Mouse (Mus musculus): Measurements from ENCODE around the gene Wrap53. TPM values are rescaled to one million over a fixed set of nuclear protein-coding genes. Genes with fewer than 3 reads are reported as not detected.

Wrap53 gene
- polyA plus RNA-seq, 1 experiment from 2014 or later: 28.6 TPM

DNA sequence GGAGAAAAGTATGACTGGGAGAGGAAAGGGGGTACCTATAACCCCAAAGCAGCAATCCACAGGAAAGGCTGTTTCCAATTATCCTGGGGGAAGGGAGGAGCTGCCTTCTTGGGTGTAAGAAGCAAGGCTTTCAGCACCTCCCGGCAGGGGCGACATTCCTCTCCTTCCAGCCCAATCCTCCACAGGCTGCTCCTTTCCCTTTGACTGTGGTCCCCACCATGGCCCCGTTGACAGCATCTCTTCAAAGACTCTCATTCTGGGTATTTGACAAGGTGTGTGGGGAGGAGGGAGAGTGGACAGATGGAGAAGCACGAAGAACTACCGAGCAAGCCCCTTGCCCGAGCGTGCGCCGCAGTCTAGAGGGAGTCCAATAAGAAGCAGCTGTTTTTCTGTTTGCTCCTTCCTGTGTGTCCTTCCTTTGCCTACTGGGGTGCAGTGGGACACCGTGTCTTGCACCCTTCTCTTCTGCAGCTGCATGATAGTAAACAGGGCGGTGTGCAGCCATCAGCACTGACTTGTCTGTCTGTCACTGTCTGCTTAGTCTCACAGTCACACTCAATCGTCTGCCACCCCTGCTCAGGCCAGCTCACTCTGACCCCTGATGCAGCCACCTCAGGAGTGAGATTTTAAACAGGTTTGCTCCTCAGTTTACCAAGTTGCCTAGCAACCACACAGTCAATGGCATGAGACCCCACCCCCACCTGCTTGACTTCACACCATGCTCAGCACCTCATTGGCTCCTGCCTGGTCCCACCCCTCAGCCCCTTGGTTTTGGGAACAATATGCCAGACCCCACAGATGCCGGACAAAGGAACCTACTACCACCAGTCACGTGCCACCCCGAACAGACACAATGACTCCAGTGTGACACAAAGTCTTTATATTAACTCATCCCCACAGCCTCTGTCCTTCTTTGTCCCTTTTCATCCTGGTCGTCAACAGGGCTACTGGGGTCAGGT is 18.9 kb downstream of the Wrap53 start:
- 20% methylated on average over 16 of the region's 16 CpGs for WGBS

GRCm38 (mm10) chr11:69559851-69560765 is 19.9 kb downstream of the Wrap53 start, which contains the start of gene Efnb3:
Efnb3 (minus strand) TSS chr11:69560205.
- peak; percentile 71 for ATAC-seq
- Histone ChIP-seq H3K27ac (ENCODE audit: low read length) (peak within 1 kb of the TSS; percentile 75), H3K9ac (replicated peaks; ENCODE audit: low read depth, low read length) (peak within 1 kb of the TSS; percentile 93), H3K4me2 (ENCODE audit: low read length) (peak within 1 kb of the TSS; percentile 93), H3K36me3 (ENCODE audit: control insufficient read depth, insufficient read depth) (no peaks in the 10 kb centered on the region), H3K4me1 (replicated peaks; ENCODE audit: control insufficient read depth, insufficient read depth, low read length) (peaks cover 55% of the 10 kb centered on the region), H3K27me3 (replicated peaks; ENCODE audit: control insufficient read depth, insufficient read depth, low read length) (no peaks in the 10 kb centered on the region), H3K9me3 (ENCODE audit: control insufficient read depth, low read length) (no peaks in the 10 kb centered on the region), H3K4me3 (replicated peaks; ENCODE audit: low read length) (peak within 1 kb of the TSS; percentile 78)
- WGBS: under 1% methylated on average over 59 of the region's 59 CpGs

More for the DNA sequence above, 18.9 kb downstream of the Wrap53 start:
- Histone ChIP-seq H3K27ac (ENCODE audit: low read length) (peak overlapping the region; percentile 54), H3K9me3 (ENCODE audit: control insufficient read depth, low read length) (no peaks in the 10 kb centered on the region), H3K4me1 (replicated peaks; ENCODE audit: control insufficient read depth, insufficient read depth, low read length) (peaks cover 50% of the 10 kb centered on the region), H3K9ac (replicated peaks; ENCODE audit: low read depth, low read length) (peak overlapping the region; percentile 36; the same call in 1 of the 2 replicates), H3K36me3 (ENCODE audit: control insufficient read depth, insufficient read depth) (no peaks in the 10 kb centered on the region), H3K27me3 (replicated peaks; ENCODE audit: control insufficient read depth, insufficient read depth, low read length) (no peaks in the 10 kb centered on the region), H3K4me3 (replicated peaks; ENCODE audit: low read length) (peak overlapping the region; percentile 78), H3K4me2 (ENCODE audit: low read length) (peak overlapping the region; percentile 93)
- ATAC-seq: peak; percentile 36

- H3K9ac ChIP-seq (replicated peaks; ENCODE audit: low read depth, low read length): peak overlapping the region; percentile 93
- ATAC-seq: no peak
- H3K27ac ChIP-seq (ENCODE audit: low read length): peak overlapping the region; percentile 75; the same call in 1 of the 2 replicates
- H3K4me3 ChIP-seq (replicated peaks; ENCODE audit: low read length): peak overlapping the region; percentile 78
- no peaks in the 10 kb centered on the region for H3K9me3 ChIP-seq (ENCODE audit: control insufficient read depth, low read length)
- peaks cover 56% of the 10 kb centered on the region for H3K4me1 ChIP-seq (replicated peaks; ENCODE audit: control insufficient read depth, insufficient read depth, low read length)
- H3K4me2 ChIP-seq (ENCODE audit: low read length): peak overlapping the region; percentile 93
- 19% methylated on average over 5 of the region's 5 CpGs for WGBS
- 0 out of 2 replicates have a peak, but pooled peaks cover under 1% of the 10 kb centered on the region for H3K36me3 ChIP-seq (ENCODE audit: control insufficient read depth, insufficient read depth)
- H3K27me3 ChIP-seq (replicated peaks; ENCODE audit: control insufficient read depth, insufficient read depth, low read length): no peaks in the 10 kb centered on the region
Observed at GRCm38 (mm10) chr11:69559183-69559582, 20.9 kb downstream of the Wrap53 start.

DNA sequence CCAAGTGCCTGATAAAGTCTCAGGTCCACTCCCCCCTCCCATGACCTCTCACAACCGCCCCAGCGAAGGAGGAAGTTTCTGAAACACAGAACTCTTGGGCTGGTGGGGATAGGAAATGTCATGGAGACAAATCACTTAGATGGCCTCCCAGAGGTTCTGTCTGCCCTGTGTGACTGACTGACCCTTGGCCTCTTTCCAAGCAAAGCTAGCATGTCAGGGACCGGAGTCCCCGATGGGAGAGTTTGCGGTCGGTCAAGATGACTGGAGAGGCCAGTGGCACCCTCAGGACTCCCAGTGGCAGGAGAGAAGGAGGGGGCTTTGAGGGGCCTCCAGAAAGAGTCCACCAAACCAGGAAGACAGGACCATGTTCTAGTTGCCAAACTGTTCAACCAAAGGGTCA is 21.3 kb downstream of the Wrap53 start:
- peak overlapping the region; percentile 93 for H3K4me2 ChIP-seq (ENCODE audit: low read length)
- no peaks in the 10 kb centered on the region for H3K9me3 ChIP-seq (ENCODE audit: control insufficient read depth, low read length)
- H3K36me3 ChIP-seq (ENCODE audit: control insufficient read depth, insufficient read depth): 0 out of 2 replicates have a peak, but pooled peaks cover 3% of the 10 kb centered on the region
- no peak overlapping the region for H3K27ac ChIP-seq (ENCODE audit: low read length)
- WGBS: 57% methylated on average over 6 of the region's 6 CpGs
- H3K27me3 ChIP-seq (replicated peaks; ENCODE audit: control insufficient read depth, insufficient read depth, low read length): no peaks in the 10 kb centered on the region
- H3K4me1 ChIP-seq (replicated peaks; ENCODE audit: control insufficient read depth, insufficient read depth, low read length): peaks cover 60% of the 10 kb centered on the region
- H3K9ac ChIP-seq (replicated peaks; ENCODE audit: low read depth, low read length): peak overlapping the region; percentile 93
- peak overlapping the region; percentile 78 for H3K4me3 ChIP-seq (replicated peaks; ENCODE audit: low read length)
- ATAC-seq: no peak

- H3K4me2 ChIP-seq (ENCODE audit: low read length): peak overlapping the region; percentile 93
- H3K27me3 ChIP-seq (replicated peaks; ENCODE audit: control insufficient read depth, insufficient read depth, low read length): no peaks in the 10 kb centered on the region
- 0 out of 2 replicates have a peak, but pooled peaks cover 3% of the 10 kb centered on the region for H3K36me3 ChIP-seq (ENCODE audit: control insufficient read depth, insufficient read depth)
- H3K4me1 ChIP-seq (replicated peaks; ENCODE audit: control insufficient read depth, insufficient read depth, low read length): peaks cover 73% of the 10 kb centered on the region
- peak overlapping the region; percentile 78 for H3K4me3 ChIP-seq (replicated peaks; ENCODE audit: low read length)
- no peak for ATAC-seq
- 11% methylated on average over 14 of the region's 14 CpGs for WGBS
- H3K9ac ChIP-seq (replicated peaks; ENCODE audit: low read depth, low read length): peak overlapping the region; percentile 54
- no peaks in the 10 kb centered on the region for H3K9me3 ChIP-seq (ENCODE audit: control insufficient read depth, low read length)
- peak overlapping the region; percentile 56 for H3K27ac ChIP-seq (ENCODE audit: low read length)
Observed at GRCm38 (mm10) chr11:69557381-69557958, 22.6 kb downstream of the Wrap53 start.

DNA sequence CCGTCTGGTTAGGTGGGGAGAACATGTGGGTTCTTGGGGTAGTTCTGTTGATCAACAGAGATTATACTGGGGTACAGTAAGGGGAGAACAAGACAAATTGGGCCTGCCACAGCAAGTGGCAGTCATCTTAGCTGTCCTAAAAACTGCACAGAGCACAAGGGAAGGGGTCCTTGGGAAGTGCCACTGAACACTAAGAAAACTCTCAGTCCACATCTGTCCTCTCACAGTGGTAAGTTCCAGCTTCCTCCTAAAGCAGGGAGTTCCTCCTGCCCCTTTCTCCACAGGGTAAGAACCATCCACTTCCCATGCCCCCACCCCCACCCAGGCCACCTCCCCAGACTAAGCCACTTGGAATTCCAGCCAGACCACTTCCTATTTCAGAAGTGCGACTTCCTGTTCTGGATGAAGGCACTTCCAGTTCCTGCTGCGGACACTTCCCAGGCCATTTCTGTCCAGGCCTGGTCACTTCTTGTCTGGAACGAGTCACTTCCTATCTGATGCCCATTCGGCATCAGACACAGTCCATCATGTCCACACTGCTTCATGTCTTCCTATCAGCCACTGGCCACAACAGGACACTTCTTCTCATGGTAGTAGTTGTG is 25.4 kb downstream of the Wrap53 start:
- H3K9ac ChIP-seq (replicated peaks; ENCODE audit: low read depth, low read length): no peak overlapping the region
- H3K27me3 ChIP-seq (replicated peaks; ENCODE audit: control insufficient read depth, insufficient read depth, low read length): no peaks in the 10 kb centered on the region
- 0 out of 2 replicates have a peak, but pooled peaks cover 3% of the 10 kb centered on the region for H3K36me3 ChIP-seq (ENCODE audit: control insufficient read depth, insufficient read depth)
- 87% methylated on average over 5 of the region's 5 CpGs for WGBS
- no peak for ATAC-seq
- H3K9me3 ChIP-seq (ENCODE audit: control insufficient read depth, low read length): no peaks in the 10 kb centered on the region
- H3K4me3 ChIP-seq (replicated peaks; ENCODE audit: low read length): no peak overlapping the region
- no peak overlapping the region for H3K4me2 ChIP-seq (ENCODE audit: low read length)
- H3K4me1 ChIP-seq (replicated peaks; ENCODE audit: control insufficient read depth, insufficient read depth, low read length): peaks cover 62% of the 10 kb centered on the region
- H3K27ac ChIP-seq (ENCODE audit: low read length): no peak overlapping the region

GRCm38 (mm10) chr11:69553341-69553721 is 26.7 kb downstream of the Wrap53 start:
- Histone ChIP-seq H3K36me3 (ENCODE audit: control insufficient read depth, insufficient read depth) (0 out of 2 replicates have a peak, but pooled peaks cover 3% of the 10 kb centered on the region), H3K27ac (ENCODE audit: low read length) (peak overlapping the region; percentile 91), H3K4me1 (replicated peaks; ENCODE audit: control insufficient read depth, insufficient read depth, low read length) (peaks cover 63% of the 10 kb centered on the region), H3K9me3 (ENCODE audit: control insufficient read depth, low read length) (no peaks in the 10 kb centered on the region), H3K4me2 (ENCODE audit: low read length) (peak overlapping the region; percentile 37), H3K4me3 (replicated peaks; ENCODE audit: low read length) (peak overlapping the region; percentile 16), H3K27me3 (replicated peaks; ENCODE audit: control insufficient read depth, insufficient read depth, low read length) (no peaks in the 10 kb centered on the region), H3K9ac (replicated peaks; ENCODE audit: low read depth, low read length) (peak overlapping the region; percentile 49)
- ATAC-seq: peak; percentile 4; the same call in 1 of the 2 replicates
- 14% methylated on average over 2 of the region's 2 CpGs for WGBS

DNA sequence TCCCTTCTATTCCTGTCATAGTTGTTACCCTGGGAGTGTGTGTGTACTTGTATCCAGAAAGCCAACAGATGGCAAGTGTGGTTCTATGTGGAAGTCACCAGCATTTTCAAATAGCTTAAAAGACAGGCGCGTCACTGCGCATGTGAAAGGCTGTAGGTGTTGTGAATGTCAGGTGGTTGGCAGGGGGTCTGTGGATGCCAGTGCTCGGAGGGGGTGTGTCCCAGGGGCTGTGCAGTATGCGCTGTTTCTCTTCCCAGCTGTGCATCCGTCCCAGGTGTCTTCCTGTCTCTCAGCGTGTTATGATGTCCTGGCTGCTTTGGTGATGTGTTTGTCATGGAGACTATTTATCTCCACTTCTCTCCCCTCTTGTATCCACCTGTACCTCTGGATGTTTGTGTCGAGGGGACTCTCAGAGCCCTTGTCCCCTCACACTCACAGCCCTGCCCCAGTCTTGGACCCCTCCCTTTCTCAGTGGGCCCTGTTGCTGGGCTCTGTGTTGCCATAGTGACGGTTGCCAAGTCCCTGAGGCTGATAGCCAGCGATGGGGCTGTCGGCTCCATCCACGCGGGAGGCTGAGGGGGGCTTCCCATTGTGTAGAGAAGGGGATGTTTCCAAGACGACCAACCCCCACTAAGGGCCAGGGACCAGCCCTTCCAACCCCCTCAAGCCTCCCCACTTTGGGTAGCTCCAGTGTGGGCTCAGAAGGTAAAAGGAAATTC is 27.3 kb downstream of the Wrap53 start:
- Histone ChIP-seq H3K27ac (ENCODE audit: low read length) (peak overlapping the region; percentile 91), H3K36me3 (ENCODE audit: control insufficient read depth, insufficient read depth) (0 out of 2 replicates have a peak, but pooled peaks cover 3% of the 10 kb centered on the region), H3K9ac (replicated peaks; ENCODE audit: low read depth, low read length) (peak overlapping the region; percentile 49), H3K4me2 (ENCODE audit: low read length) (peak overlapping the region; percentile 37), H3K4me1 (replicated peaks; ENCODE audit: control insufficient read depth, insufficient read depth, low read length) (peaks cover 63% of the 10 kb centered on the region), H3K27me3 (replicated peaks; ENCODE audit: control insufficient read depth, insufficient read depth, low read length) (no peaks in the 10 kb centered on the region), H3K9me3 (ENCODE audit: control insufficient read depth, low read length) (no peaks in the 10 kb centered on the region), H3K4me3 (replicated peaks; ENCODE audit: low read length) (peak overlapping the region; percentile 16)
- WGBS: 7% methylated on average over 14 of the region's 14 CpGs
- ATAC-seq: peak; percentile 87

Measured in forebrain, embryonic 16.5 days (tissue).